Mouse (Mus musculus) intestine, embryonic 16.5 days (tissue): ENCODE results near the gene Ciita. TPM values are rescaled to one million over a fixed set of nuclear protein-coding genes. Genes with fewer than 3 reads are reported as not detected.

Experiments
- ATAC-seq: fragments of 200-750 bp; cut with Nextera tagmentation; 2 replicates; pipeline ENCODE4 v1.8.0; 2017; ENCODE audit warnings: moderate TSS enrichment, moderate library complexity
- H3K27ac ChIP-seq: fragments of 300-500 bp; sonication (generic); 2 replicates; pipeline ENCODE4 v1.5.1; 2014; ENCODE audit warnings: mild to moderate bottlenecking, low read length
- H3K27me3 ChIP-seq: fragments of 300-500 bp; sonication (generic); replicated peaks from 2 replicates; pipeline ENCODE4 v1.6.1; 2014; ENCODE audit warnings: low read length, control low read depth, mixed read lengths; ENCODE audit not compliant: control insufficient read depth, insufficient read depth
- H3K36me3 ChIP-seq: fragments of 300-500 bp; sonication (generic); 2 replicates; pipeline ENCODE4 v1.6.1; 2014; ENCODE audit warnings: low read length, control low read depth; ENCODE audit not compliant: control insufficient read depth, insufficient read depth
- H3K4me1 ChIP-seq: fragments of 300-500 bp; sonication (generic); 2 replicates; pipeline ENCODE4 v1.6.1; 2014; ENCODE audit warnings: low read length, control low read depth, mixed read lengths; ENCODE audit not compliant: control insufficient read depth, insufficient read depth
- H3K4me2 ChIP-seq: fragments of 300-500 bp; sonication (generic); 2 replicates; pipeline ENCODE4 v1.6.1; 2014; ENCODE audit warnings: low read depth, low read length, control low read depth
- H3K4me3 ChIP-seq: fragments of 300-500 bp; sonication (generic); 2 replicates; pipeline ENCODE4 v1.5.1; 2014; ENCODE audit warnings: mild to moderate bottlenecking, low read length
- H3K9ac ChIP-seq: fragments of 300-500 bp; sonication (generic); 2 replicates; pipeline ENCODE4 v1.6.1; 2014; ENCODE audit warnings: low read depth, low read length
- H3K9me3 ChIP-seq: fragments of 300-500 bp; sonication (generic); 2 replicates; pipeline ENCODE4 v1.6.1; 2016; ENCODE audit warnings: low read length, control low read depth; ENCODE audit not compliant: control insufficient read depth
- WGBS: fragments of 180-500 bp; shearing (Covaris S2); extraction: QIAGEN DNeasy Blood & Tissue Kit; methylation state at CpG from one replicate; pipeline ENCODE4 v1.1.7; 2014; 5-methylcytosine and 5-hydroxymethylcytosine counted together
- polyA plus RNA-seq: library from polyadenylated mRNA; unstranded; fragments of >200 nt; fragmentation: Nextera tagmentation; extraction: Ambion mirVana; gene quantifications from 2 replicates; pipeline ENCODE4 v1.2.1, GENCODE M21; 2015

The Ciita gene
- polyA plus RNA-seq, 1 experiment from 2014 or later: 0.49 TPM

- no peaks in the 10 kb centered on the region for H3K9me3 ChIP-seq
- H3K4me3 ChIP-seq: no peak overlapping the region
- H3K9ac ChIP-seq: no peak overlapping the region
- ATAC-seq: peak; percentile 96
- no peaks in the 10 kb centered on the region for H3K27me3 ChIP-seq
- no peak overlapping the region for H3K27ac ChIP-seq
- H3K4me1 ChIP-seq: 0 out of 2 replicates have a peak, but pooled peaks cover 3% of the 10 kb centered on the region
- no peak overlapping the region for H3K4me2 ChIP-seq
- 17% methylated on average over 4 of the region's 4 CpGs for WGBS
- no peaks in the 10 kb centered on the region for H3K36me3 ChIP-seq
These were observed 14.7 kb upstream of the Ciita start for GRCm38 (mm10) chr16:10465011-10465681.

- 0 out of 2 replicates have a peak, but pooled peaks cover 3% of the 10 kb centered on the region for H3K4me1 ChIP-seq
- no peaks in the 10 kb centered on the region for H3K36me3 ChIP-seq
- no peaks in the 10 kb centered on the region for H3K27me3 ChIP-seq
- H3K27ac ChIP-seq: no peak overlapping the region
- 43% methylated on average over 11 of the region's 11 CpGs for WGBS
- no peak overlapping the region for H3K9ac ChIP-seq
- no peak overlapping the region for H3K4me3 ChIP-seq
- no peak for ATAC-seq
- H3K9me3 ChIP-seq: no peaks in the 10 kb centered on the region
- H3K4me2 ChIP-seq: no peak overlapping the region
These were observed 12.3 kb upstream of the Ciita start for GRCm38 (mm10) chr16:10467391-10468107.

- no peak overlapping the region for H3K9ac ChIP-seq
- no peak for ATAC-seq
- WGBS: 70% methylated on average over 1 of the region's 1 CpGs
- no peaks in the 10 kb centered on the region for H3K36me3 ChIP-seq
- no peaks in the 10 kb centered on the region for H3K27me3 ChIP-seq
- 0 out of 2 replicates have a peak, but pooled peaks cover 3% of the 10 kb centered on the region for H3K4me1 ChIP-seq
- H3K4me3 ChIP-seq: no peak overlapping the region
- no peak overlapping the region for H3K27ac ChIP-seq
- H3K9me3 ChIP-seq: no peaks in the 10 kb centered on the region
- no peak overlapping the region for H3K4me2 ChIP-seq
These were observed 11.7 kb upstream of the Ciita start for GRCm38 (mm10) chr16:10468201-10468600.

- WGBS: 76% methylated on average over 3 of the region's 3 CpGs
- Histone ChIP-seq H3K4me1 (no peaks in the 10 kb centered on the region), H3K4me2 (no peak overlapping the region), H3K36me3 (no peaks in the 10 kb centered on the region), H3K27ac (peak overlapping the region; percentile 63), H3K9ac (no peak overlapping the region), H3K9me3 (no peaks in the 10 kb centered on the region), H3K27me3 (no peaks in the 10 kb centered on the region), H3K4me3 (no peak overlapping the region)
- peak; percentile 95 for ATAC-seq
These were observed 7.9 kb upstream of the Ciita start for GRCm38 (mm10) chr16:10471950-10472349.

GRCm38 (mm10) chr16:10474956-10475355, 4.9 kb upstream of the Ciita start:
- no peak overlapping the region for H3K27ac ChIP-seq
- no peak for ATAC-seq
- no peaks in the 10 kb centered on the region for H3K27me3 ChIP-seq
- no peak overlapping the region for H3K9ac ChIP-seq
- H3K9me3 ChIP-seq: no peaks in the 10 kb centered on the region
- no peak overlapping the region for H3K4me2 ChIP-seq
- H3K4me3 ChIP-seq: no peak overlapping the region
- no peaks in the 10 kb centered on the region for H3K36me3 ChIP-seq
- WGBS: 35% methylated on average over 3 of the region's 3 CpGs
- no peaks in the 10 kb centered on the region for H3K4me1 ChIP-seq

GRCm38 (mm10) chr16:10475919-10476318, 3.9 kb upstream of the Ciita start:
- WGBS: 67% methylated on average over 2 of the region's 2 CpGs
- Histone ChIP-seq H3K27me3 (no peaks in the 10 kb centered on the region), H3K4me2 (no peak overlapping the region), H3K9ac (no peak overlapping the region), H3K4me3 (no peak overlapping the region), H3K4me1 (no peaks in the 10 kb centered on the region), H3K9me3 (no peaks in the 10 kb centered on the region), H3K36me3 (no peaks in the 10 kb centered on the region), H3K27ac (no peak overlapping the region)
- ATAC-seq: no peak

- Histone ChIP-seq H3K27ac (no peak overlapping the region), H3K27me3 (no peaks in the 10 kb centered on the region), H3K4me3 (no peak overlapping the region), H3K9ac (no peak overlapping the region), H3K4me1 (no peaks in the 10 kb centered on the region), H3K4me2 (no peak overlapping the region), H3K36me3 (no peaks in the 10 kb centered on the region), H3K9me3 (no peaks in the 10 kb centered on the region)
- no peak for ATAC-seq
- 55% methylated on average over 4 of the region's 4 CpGs for WGBS
These were observed 2.5 kb downstream of the Ciita start for GRCm38 (mm10) chr16:10482343-10482742.

GRCm38 (mm10) chr16:10486993-10487392, 7.1 kb downstream of the Ciita start:
- H3K9ac ChIP-seq: no peak overlapping the region
- peaks cover 19% of the 10 kb centered on the region; the same call in 1 of the 2 replicates for H3K27me3 ChIP-seq
- no peak overlapping the region for H3K4me3 ChIP-seq
- H3K36me3 ChIP-seq: no peaks in the 10 kb centered on the region
- no peaks in the 10 kb centered on the region for H3K4me1 ChIP-seq
- no peaks in the 10 kb centered on the region for H3K9me3 ChIP-seq
- H3K27ac ChIP-seq: no peak overlapping the region
- no peak for ATAC-seq
- 78% methylated on average over 3 of the region's 3 CpGs for WGBS
- H3K4me2 ChIP-seq: no peak overlapping the region

- peaks cover 19% of the 10 kb centered on the region; the same call in 1 of the 2 replicates for H3K27me3 ChIP-seq
- H3K9ac ChIP-seq: no peak overlapping the region
- no peak overlapping the region for H3K27ac ChIP-seq
- no peak for ATAC-seq
- no peak overlapping the region for H3K4me3 ChIP-seq
- no peaks in the 10 kb centered on the region for H3K4me1 ChIP-seq
- H3K36me3 ChIP-seq: no peaks in the 10 kb centered on the region
- H3K9me3 ChIP-seq: no peaks in the 10 kb centered on the region
- WGBS: 82% methylated on average over 8 of the region's 8 CpGs
- no peak overlapping the region for H3K4me2 ChIP-seq
These were observed 8.1 kb downstream of the Ciita start for GRCm38 (mm10) chr16:10487895-10488493.
